Mouse (Mus musculus): ENCODE measurements around the gene Nme8. TPM values are rescaled to one million over a fixed set of nuclear protein-coding genes. Genes with fewer than 3 reads are reported as not detected.

Gene Nme8
- total RNA-seq, 2 experiments from 2014 or later: not detected

DNA sequence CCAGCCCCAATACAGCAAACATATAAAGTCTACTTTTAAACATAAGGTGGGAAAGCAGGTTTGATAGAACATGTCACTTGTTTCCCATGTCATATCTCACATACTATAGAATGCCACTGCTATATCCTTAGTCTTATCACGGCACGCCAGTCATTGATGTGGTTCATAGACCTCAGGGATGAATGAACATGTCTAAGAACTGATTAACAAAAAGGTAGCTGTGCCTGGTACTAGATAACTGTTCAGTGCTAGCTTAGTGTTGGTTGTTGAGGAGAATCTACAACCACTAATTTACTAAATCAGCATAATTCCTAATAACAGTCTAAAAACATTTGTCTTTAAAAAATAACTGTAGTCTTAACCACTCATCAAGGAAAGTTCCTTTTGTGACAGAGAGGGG lies 47.8 kb downstream of the Nme8 start:
- intact Hi-C loops (cut with DNase I): no loop called here
- DNase-seq (ENCODE audit: low spot score): no peak

- no peak for DNase-seq (ENCODE audit: low spot score)
- intact Hi-C loops (cut with DNase I): no loop called here
Observed at GRCm38 (mm10) chr13:19644225-19644624, 53.4 kb downstream of the Nme8 start.

GRCm38 (mm10) chr13:19643519-19643918 lies 54.1 kb downstream of the Nme8 start:
- intact Hi-C loops (cut with DNase I): no loop called here
- DNase-seq (ENCODE audit: low spot score): no peak

- no peak for DNase-seq (ENCODE audit: low spot score)
- intact Hi-C loops (cut with DNase I): no loop called here
Observed at GRCm38 (mm10) chr13:19640203-19640851, 57.3 kb downstream of the Nme8 start.

DNA sequence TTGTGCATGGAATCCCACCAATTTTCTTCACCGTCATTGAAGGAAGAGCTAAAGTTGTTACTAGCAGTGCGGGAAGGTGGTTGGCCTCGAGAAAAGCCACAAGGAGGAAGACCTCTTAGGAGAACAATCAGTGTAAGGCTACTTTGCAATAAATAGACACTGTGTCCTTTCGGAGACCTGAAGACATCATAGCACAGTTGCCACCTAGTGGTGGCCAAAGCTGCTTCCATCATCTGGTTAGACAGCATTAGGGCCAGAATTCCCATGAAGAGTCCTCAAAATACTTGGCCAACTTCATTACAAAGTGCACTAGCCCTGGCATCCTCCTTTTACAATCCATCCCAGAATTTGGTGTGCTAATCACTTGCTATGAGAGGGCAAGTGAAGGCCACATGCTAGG lies 61.5 kb downstream of the Nme8 start:
- no peak for DNase-seq (ENCODE audit: low spot score)
- intact Hi-C loops (cut with DNase I): loop anchor here (2.0 kb wide), 1 partner anchor 271 kb away; no protein-coding TSS in a partner anchor

GRCm38 (mm10) chr13:19630768-19631709 lies 66.6 kb downstream of the Nme8 start:
- DNase-seq (ENCODE audit: low spot score): no peak
- intact Hi-C loops (cut with DNase I): no loop called here

DNA sequence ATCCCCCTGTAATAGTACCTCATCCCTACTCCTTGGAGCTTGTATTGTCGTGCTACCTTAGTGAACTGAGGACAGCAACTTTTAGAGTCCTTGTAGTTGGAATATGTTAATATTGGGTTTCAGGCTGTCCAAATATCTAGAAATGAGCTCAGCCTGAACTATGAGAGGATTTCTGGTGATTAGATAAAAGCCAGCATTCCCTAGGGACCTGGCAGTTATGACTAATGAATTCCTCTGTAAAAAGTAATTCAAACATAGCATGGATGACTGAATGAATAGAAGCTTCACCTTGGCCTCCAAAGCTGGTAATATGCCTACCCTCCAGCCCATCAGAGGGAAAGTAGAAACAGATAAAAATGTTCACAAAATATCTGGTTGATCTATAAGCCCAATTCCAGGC lies 71.1 kb downstream of the Nme8 start:
- no peak for DNase-seq (ENCODE audit: low spot score)
- intact Hi-C loops (cut with DNase I): no loop called here

- intact Hi-C loops (cut with DNase I): no loop called here
Observed at GRCm38 (mm10) chr13:19624632-19625320, 72.8 kb downstream of the Nme8 start.

DNA sequence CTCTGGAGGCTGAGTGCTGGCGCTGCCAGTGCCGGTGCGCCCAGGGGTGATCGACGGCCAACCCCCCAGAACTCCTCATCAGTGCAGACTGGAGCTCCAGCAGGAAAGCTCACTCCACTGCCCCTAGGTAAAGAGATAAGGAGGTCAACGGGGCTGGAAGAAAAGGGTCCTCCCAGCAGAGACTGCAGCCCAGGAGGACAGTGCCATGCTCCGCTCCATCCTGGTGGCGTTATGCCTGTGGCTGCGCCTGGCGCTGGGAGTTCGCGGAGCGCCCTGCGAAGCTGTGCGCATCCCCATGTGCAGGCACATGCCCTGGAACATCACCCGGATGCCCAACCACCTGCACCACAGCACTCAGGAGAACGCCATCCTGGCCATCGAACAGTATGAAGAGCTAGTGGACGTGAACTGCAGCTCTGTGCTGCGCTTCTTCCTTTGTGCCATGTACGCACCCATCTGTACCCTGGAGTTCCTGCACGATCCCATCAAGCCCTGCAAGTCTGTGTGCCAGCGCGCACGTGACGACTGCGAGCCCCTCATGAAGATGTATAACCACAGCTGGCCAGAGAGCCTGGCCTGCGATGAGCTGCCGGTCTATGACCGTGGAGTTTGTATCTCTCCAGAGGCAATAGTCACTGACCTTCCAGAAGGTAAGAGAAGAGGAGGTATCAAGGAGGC lies 74.2 kb downstream of the Nme8 start:
- intact Hi-C loops (cut with DNase I): no loop called here
- no peak for DNase-seq (ENCODE audit: low spot score)

More at GRCm38 (mm10) chr13:19624632-19625320, 72.8 kb downstream of the Nme8 start:
- no peak for DNase-seq (ENCODE audit: low spot score)

GRCm38 (mm10) chr13:19622573-19623227 lies 74.9 kb downstream of the Nme8 start, which contains the start of gene Sfrp4:
Gene Sfrp4, plus strand, starts transcription at chr13:19623104.
- intact Hi-C loops (cut with DNase I): no loop called here
- DNase-seq (ENCODE audit: low spot score): peak; percentile 24

GRCm38 (mm10) chr13:19619216-19619927 lies 78.2 kb downstream of the Nme8 start, which contains the start of gene Epdr1:
Gene Epdr1, minus strand, starts transcription at chr13:19619927.
- intact Hi-C loops (cut with DNase I): no loop called here
- DNase-seq (ENCODE audit: low spot score): peak; percentile 8

DNA sequence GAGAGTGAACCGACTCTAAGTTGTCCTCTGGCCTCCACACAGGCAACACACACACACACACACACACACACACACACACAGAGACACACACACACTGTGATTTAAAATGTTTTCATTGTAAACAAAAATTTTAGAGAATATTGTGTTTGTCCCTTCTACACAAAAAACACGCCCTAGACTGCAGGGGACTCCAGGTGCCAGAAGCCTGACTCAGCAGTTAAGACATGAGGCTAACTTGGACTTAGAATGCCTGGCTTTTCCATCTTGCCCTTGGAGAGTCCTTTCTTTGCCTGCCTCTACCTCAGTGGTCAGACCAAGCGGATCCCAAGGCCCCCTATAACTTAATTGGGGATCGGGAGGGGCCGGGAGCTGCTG lies 78.8 kb downstream of the Nme8 start:
- intact Hi-C loops (cut with DNase I): no loop called here
- no peak for DNase-seq (ENCODE audit: low spot score)

- intact Hi-C loops (cut with DNase I): no loop called here
- DNase-seq (ENCODE audit: low spot score): no peak
Observed at GRCm38 (mm10) chr13:19618081-19618480, 79.5 kb downstream of the Nme8 start.

DNA sequence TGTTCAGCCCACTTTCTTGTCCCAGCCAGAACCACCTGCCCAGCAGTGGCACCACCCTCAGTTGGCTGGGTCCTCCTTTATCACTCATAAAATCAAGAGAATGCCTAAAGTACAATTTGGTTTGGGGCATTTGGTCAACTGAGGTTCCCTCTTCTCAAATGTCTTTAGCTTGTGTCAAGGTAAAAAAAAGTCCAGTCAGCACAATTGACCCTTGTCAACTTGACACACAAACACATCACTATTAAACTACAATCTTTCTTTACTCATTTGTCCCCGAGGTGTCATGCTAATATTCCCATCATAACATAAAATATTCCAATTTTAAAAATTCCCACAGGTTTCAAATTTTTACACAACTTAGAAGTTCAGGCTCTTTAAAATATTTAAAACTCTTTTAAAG lies 83.3 kb downstream of the Nme8 start:
- intact Hi-C loops (cut with DNase I): no loop called here
- DNase-seq (ENCODE audit: low spot score): no peak

GRCm38 (mm10) chr13:19613426-19613825 lies 84.2 kb downstream of the Nme8 start:
- intact Hi-C loops (cut with DNase I): no loop called here
- no peak for DNase-seq (ENCODE audit: low spot score)

GRCm38 (mm10) chr13:19612963-19613362 lies 84.6 kb downstream of the Nme8 start:
- DNase-seq (ENCODE audit: low spot score): no peak
- intact Hi-C loops (cut with DNase I): no loop called here

- intact Hi-C loops (cut with DNase I): no loop called here
Observed at GRCm38 (mm10) chr13:19612348-19612747, 85.2 kb downstream of the Nme8 start.

DNA sequence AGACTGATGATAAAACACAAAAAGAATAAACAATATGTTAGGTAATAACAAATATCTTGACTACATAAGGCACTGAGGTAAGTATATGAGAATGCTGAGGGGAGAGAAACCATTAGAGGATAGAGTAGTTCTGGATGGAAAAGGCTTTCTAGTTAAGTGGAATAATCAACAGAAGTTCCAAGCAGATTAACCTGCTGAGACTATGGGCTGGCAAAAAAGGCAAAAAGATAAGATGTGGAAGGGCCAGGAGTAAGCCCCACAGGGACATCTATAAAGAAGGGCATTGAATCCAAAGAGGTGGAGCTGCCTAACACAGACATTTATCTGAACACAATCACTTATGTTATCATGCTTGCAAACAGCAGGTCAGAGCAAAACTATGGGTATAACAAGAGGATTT lies 89.5 kb downstream of the Nme8 start:
- intact Hi-C loops (cut with DNase I): no loop called here
- DNase-seq (ENCODE audit: low spot score): no peak

More at GRCm38 (mm10) chr13:19612348-19612747, 85.2 kb downstream of the Nme8 start:
- no peak for DNase-seq (ENCODE audit: low spot score)

- intact Hi-C loops (cut with DNase I): no loop called here
- DNase-seq (ENCODE audit: low spot score): no peak
Observed at GRCm38 (mm10) chr13:19604916-19605315, 92.7 kb downstream of the Nme8 start.
